Mouse (Mus musculus) brain, embryonic 14.5 days (tissue): ENCODE results near the gene Pltp.

Experiments
- CTCF ChIP-seq: fragments of 200-500 bp; IDR thresholded peaks from 2 replicates; pipeline ENCODE4 v1.5.1; 2012; ENCODE audit warnings: inconsistent platforms, mild to moderate bottlenecking, moderate library complexity, borderline replicate concordance; ENCODE audit not compliant: insufficient read depth, insufficient read length; ENCODE audit errors: extremely low read depth
- POLR2A ChIP-seq: fragments of 200-500 bp; IDR thresholded peaks from 2 replicates; pipeline ENCODE4 v1.6.1; 2012; ENCODE audit warnings: mild to moderate bottlenecking, inconsistent platforms, borderline replicate concordance; ENCODE audit not compliant: poor library complexity, insufficient read depth, insufficient read length, severe bottlenecking; ENCODE audit errors: extremely low read depth

DNA sequence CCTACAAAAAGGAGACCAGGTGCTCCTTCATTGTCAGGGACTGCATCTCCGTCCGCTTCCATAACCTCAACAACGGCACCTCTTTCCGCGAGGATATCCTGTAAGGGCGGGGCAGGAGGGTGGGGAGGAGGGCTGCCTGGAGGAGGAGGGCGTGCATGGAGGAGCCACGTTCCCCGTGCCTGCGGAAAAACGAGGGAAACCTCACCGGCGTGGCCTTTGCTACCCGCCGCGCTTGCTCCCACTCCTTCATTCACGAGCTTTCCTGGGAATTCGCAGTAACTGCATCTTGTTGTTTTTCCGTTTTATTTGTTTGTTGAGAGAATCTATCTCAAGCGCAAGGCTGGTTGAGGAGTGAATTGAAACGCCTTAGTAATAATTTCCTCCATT lies 52.2 kb downstream of the Pltp start:
- TF ChIP-seq CTCF (no peak), POLR2A (no peak)
